Mouse (Mus musculus) hindbrain, embryonic 11.5 days (tissue): Measurements from ENCODE around the gene Kif27. TPM values are rescaled to one million over a fixed set of nuclear protein-coding genes. Genes with fewer than 3 reads are reported as not detected.

Experiments
- ATAC-seq: fragments of 200-750 bp; cut with Nextera tagmentation; 2 replicates; pipeline ENCODE4 v1.8.0; 2017; ENCODE audit warnings: mild to moderate bottlenecking, moderate TSS enrichment, moderate library complexity; ENCODE audit not compliant: low FRiP score
- DNase-seq: peaks from one replicate; pipeline ENCODE4 v3.0.0-alpha.2; 2015; ENCODE audit warnings: low spot score
- H3K27ac ChIP-seq: fragments of 300-500 bp; sonication (generic); 2 replicates; pipeline ENCODE4 v1.5.1; 2014; ENCODE audit warnings: mild to moderate bottlenecking, low read depth, low read length
- H3K27me3 ChIP-seq: fragments of 300-500 bp; sonication (generic); 2 replicates; pipeline ENCODE4 v1.6.1; 2014; ENCODE audit warnings: mild to moderate bottlenecking, low read length, moderate library complexity, mixed read lengths; ENCODE audit not compliant: control insufficient read depth, insufficient read depth
- H3K36me3 ChIP-seq: fragments of 300-500 bp; sonication (generic); 2 replicates; pipeline ENCODE4 v1.6.1; 2014; ENCODE audit warnings: mild to moderate bottlenecking, low read length, moderate library complexity, mixed read lengths; ENCODE audit not compliant: control insufficient read depth, insufficient read depth
- H3K4me1 ChIP-seq: fragments of 300-500 bp; sonication (generic); replicated peaks from 2 replicates; pipeline ENCODE4 v1.6.1; 2014; ENCODE audit warnings: low read length, mixed read lengths; ENCODE audit not compliant: control insufficient read depth, insufficient read depth
- H3K4me2 ChIP-seq: fragments of 300-500 bp; sonication (generic); replicated peaks from 2 replicates; pipeline ENCODE4 v1.6.1; 2014; ENCODE audit warnings: mild to moderate bottlenecking, low read depth, low read length
- H3K4me3 ChIP-seq: fragments of 300-500 bp; sonication (generic); 2 replicates; pipeline ENCODE4 v1.5.1; 2014; ENCODE audit warnings: low read depth, low read length
- H3K9ac ChIP-seq: fragments of 300-500 bp; sonication (generic); 2 replicates; pipeline ENCODE4 v1.6.1; 2014; ENCODE audit warnings: low read depth, low read length
- H3K9me3 ChIP-seq: fragments of 300-500 bp; sonication (generic); 2 replicates; pipeline ENCODE4 v1.6.1; 2016; ENCODE audit warnings: low read length; ENCODE audit not compliant: control insufficient read depth
- WGBS: fragments of 180-500 bp; shearing (Covaris S2); extraction: QIAGEN DNeasy Blood & Tissue Kit; methylation state at CpG from one replicate; pipeline ENCODE4 v1.1.7; 2014; 5-methylcytosine and 5-hydroxymethylcytosine counted together
- polyA plus RNA-seq: library from polyadenylated mRNA; unstranded; fragments of >200 nt; fragmentation: Nextera tagmentation; extraction: Ambion mirVana; gene quantifications from 2 replicates; pipeline ENCODE4 v1.2.1, GENCODE M21; 2014

Kif27 gene
- polyA plus RNA-seq, 1 experiment from 2014 or later, result 2.5 TPM

DNA sequence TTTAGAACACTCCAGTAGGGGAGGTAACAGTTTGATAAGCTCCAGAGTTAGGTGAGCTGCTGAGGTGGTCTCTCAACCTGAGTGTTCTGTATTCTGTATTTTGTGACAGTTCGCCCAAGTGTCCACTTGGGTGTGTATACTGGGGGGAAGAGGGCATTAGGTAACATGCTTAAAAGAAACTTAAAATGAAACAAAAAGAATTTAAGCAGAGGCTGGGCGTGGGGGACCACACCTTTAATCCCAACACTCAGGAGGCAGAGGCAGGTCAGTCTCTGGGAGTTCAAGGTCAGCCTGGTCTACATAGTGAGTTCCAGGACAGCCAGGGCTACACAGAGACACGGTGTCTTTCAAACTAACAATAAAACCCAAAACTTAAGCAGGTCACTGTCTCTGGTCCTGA, 78.4 kb downstream of the Kif27 start:
- H3K27ac ChIP-seq, result no peak overlapping the region
- WGBS, result 92% methylated on average over 3 of the region's 3 CpGs

GRCm38 (mm10) chr13:58276256-58276655, 82.7 kb downstream of the Kif27 start:
- Histone ChIP-seq H3K4me3 (no peak overlapping the region), H3K9me3 (no peaks in the 10 kb centered on the region), H3K27me3 (no peaks in the 10 kb centered on the region), H3K9ac (no peak overlapping the region), H3K4me1 (no peaks in the 10 kb centered on the region), H3K4me2 (no peak overlapping the region), H3K27ac (no peak overlapping the region), H3K36me3 (no peaks in the 10 kb centered on the region)
- WGBS, result 60% methylated on average over 10 of the region's 10 CpGs
- ATAC-seq (no peak), DNase-seq (no peak)

More for the DNA sequence above, 78.4 kb downstream of the Kif27 start:
- no peak for ATAC-seq
- Histone ChIP-seq H3K27me3 (no peaks in the 10 kb centered on the region), H3K9ac (no peak overlapping the region), H3K4me3 (no peak overlapping the region), H3K9me3 (no peaks in the 10 kb centered on the region), H3K36me3 (no peaks in the 10 kb centered on the region), H3K4me2 (no peak overlapping the region), H3K4me1 (no peaks in the 10 kb centered on the region)
- no peak for DNase-seq

DNA sequence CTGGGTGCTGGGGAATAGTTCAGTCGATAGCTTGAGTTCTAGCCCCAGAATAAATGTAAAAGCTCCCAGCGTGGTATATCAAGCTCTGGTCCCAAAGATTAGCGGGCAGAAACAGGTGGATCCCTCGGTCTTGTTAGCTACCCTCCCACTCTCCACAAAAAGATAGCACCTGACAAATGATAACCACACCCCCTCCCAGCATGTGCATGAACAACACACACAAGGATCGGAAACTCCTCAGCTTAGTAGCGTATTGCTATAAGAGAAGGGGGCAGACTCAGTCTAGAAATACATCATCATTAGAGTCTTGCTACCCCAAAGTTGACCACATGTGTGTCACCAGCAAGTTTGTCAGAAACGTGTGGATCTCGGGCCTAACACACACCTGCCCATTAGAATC, 83.3 kb downstream of the Kif27 start, which contains the start of gene Gkap1:
Gkap1 (minus strand) TSS at position 101 of the 400 bp plus-strand sequence.
- H3K27me3 ChIP-seq, result no peaks in the 10 kb centered on the region
- H3K4me2 ChIP-seq, result peak within 1 kb of the TSS; percentile 80
- 71% methylated on average over 8 of the region's 8 CpGs for WGBS
- H3K4me3 ChIP-seq, result peak within 1 kb of the TSS; percentile 79
- H3K9me3 ChIP-seq, result no peaks in the 10 kb centered on the region
- no peak for DNase-seq
- H3K27ac ChIP-seq, result peak within 1 kb of the TSS; percentile 83
- no peak for ATAC-seq
- no peaks in the 10 kb centered on the region for H3K36me3 ChIP-seq
- H3K4me1 ChIP-seq, result no peaks in the 10 kb centered on the region
- peak within 1 kb of the TSS; percentile 89 for H3K9ac ChIP-seq

- no peak overlapping the region for H3K27ac ChIP-seq
- DNase-seq, result no peak
Observed at GRCm38 (mm10) chr13:58275076-58275475, 83.8 kb downstream of the Kif27 start.

DNA sequence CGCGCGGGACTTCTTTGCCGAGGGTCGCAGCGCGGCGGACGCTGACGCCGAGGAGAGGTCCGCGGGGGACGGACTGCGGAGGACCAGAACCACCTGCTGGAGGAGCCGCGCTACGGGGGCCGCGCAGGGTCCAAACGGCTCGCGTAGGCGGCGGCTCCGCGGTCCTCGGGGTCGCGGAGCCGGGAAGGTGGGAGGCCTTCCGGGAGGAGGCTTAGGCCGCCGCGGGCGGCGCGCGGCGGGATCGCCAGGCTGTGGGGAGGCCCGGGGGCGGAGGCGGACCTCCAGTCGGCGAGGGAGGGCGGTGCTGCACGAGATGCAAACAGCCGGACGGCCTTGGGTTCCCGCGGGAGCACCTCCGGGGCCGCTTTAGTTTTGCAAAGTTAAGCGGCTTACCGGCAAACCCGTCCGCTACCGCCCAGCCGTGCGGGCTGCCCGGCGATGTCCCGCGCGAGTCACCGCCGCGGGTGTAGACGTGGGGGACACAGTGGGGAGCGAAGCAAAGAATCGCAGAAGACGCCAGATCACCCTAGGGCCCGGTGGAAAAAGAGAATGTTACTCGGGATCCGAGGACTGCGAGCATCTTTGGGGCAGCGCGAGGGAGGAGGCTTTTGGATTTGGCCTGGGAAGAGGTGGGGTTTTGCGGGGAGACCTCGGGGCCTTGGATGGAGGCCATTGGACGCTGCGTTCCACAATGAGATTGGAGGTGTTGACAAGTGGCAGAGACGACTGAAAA, 84.5 kb downstream of the Kif27 start:
- Histone ChIP-seq H3K36me3 (no peaks in the 10 kb centered on the region), H3K4me3 (peak overlapping the region; percentile 79), H3K4me2 (peak overlapping the region; percentile 80), H3K9me3 (no peaks in the 10 kb centered on the region), H3K27ac (peak overlapping the region; percentile 83), H3K9ac (peak overlapping the region; percentile 89), H3K27me3 (no peaks in the 10 kb centered on the region), H3K4me1 (no peaks in the 10 kb centered on the region)
- WGBS, result under 1% methylated on average over 77 of the region's 84 CpGs
- ATAC-seq (peak; percentile 90), DNase-seq (peak; percentile 86)

More at GRCm38 (mm10) chr13:58275076-58275475, 83.8 kb downstream of the Kif27 start:
- peak overlapping the region; percentile 79 for H3K4me3 ChIP-seq
- WGBS, result 25% methylated on average over 9 of the region's 9 CpGs
- peak overlapping the region; percentile 80 for H3K4me2 ChIP-seq
- H3K27me3 ChIP-seq, result no peaks in the 10 kb centered on the region
- H3K9ac ChIP-seq, result peak overlapping the region; percentile 89; the same call in 1 of the 2 replicates
- H3K4me1 ChIP-seq, result no peaks in the 10 kb centered on the region
- no peak for ATAC-seq
- no peaks in the 10 kb centered on the region for H3K9me3 ChIP-seq
- no peaks in the 10 kb centered on the region for H3K36me3 ChIP-seq

DNA sequence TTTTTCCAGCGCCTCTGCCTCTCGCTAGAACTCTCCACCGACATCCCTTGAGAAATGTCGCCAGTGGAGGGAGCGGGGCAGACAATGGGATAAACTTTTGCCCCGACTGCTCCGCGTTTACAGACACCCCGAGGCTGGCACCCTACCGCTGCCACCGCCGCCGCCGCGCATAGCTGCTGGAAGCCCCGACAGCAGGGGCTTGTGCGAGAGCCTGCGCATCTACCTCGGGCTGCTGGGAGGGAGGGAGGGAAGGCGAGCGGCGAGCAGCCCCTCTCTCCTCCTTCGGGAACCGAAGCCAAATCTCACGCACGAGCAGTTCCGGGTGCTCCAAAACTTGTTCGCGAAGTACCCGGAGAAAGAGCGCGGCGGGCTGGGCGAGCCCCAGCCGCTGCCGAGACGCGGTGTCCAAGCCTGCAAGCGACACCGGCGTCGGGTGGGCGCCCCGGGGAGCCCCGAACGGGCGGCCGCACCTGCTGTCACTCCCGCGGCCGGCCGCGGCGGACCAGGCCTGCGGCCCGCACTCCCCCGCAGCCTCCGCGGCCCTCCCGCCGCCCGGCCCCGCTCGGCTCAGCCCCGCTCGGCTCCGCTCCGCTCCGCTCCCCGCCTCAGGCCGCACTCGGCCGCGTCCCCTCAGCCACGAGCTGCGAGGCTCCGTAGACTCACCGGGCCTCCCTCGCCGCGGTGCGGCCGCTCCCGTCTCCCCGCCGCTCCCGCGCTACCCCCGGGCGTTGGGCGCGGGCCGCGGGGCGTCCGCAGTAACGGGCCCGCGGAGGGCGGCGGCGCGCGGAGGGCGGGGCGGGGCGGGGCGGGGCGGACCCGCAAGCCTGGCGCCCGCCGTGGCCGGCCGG, 85.3 kb downstream of the Kif27 start:
- peak; percentile 78 for ATAC-seq
- peak; percentile 69 for DNase-seq
- under 1% methylated on average over 65 of the region's 115 CpGs for WGBS
- no peaks in the 10 kb centered on the region for H3K36me3 ChIP-seq
- H3K27ac ChIP-seq, result peak overlapping the region; percentile 83
- H3K4me3 ChIP-seq, result peak overlapping the region; percentile 79
- peak overlapping the region; percentile 89 for H3K9ac ChIP-seq
- peak overlapping the region; percentile 80 for H3K4me2 ChIP-seq
- H3K27me3 ChIP-seq, result no peaks in the 10 kb centered on the region
- no peaks in the 10 kb centered on the region for H3K9me3 ChIP-seq
- no peaks in the 10 kb centered on the region for H3K4me1 ChIP-seq

GRCm38 (mm10) chr13:58266864-58267263, 92.1 kb downstream of the Kif27 start:
- Histone ChIP-seq H3K27me3 (no peaks in the 10 kb centered on the region), H3K27ac (no peak overlapping the region), H3K4me3 (no peak overlapping the region), H3K4me2 (no peak overlapping the region), H3K9me3 (no peaks in the 10 kb centered on the region), H3K36me3 (no peaks in the 10 kb centered on the region), H3K9ac (no peak overlapping the region), H3K4me1 (no peaks in the 10 kb centered on the region)
- ATAC-seq, result no peak
- 81% methylated on average over 3 of the region's 3 CpGs for WGBS
- no peak for DNase-seq

DNA sequence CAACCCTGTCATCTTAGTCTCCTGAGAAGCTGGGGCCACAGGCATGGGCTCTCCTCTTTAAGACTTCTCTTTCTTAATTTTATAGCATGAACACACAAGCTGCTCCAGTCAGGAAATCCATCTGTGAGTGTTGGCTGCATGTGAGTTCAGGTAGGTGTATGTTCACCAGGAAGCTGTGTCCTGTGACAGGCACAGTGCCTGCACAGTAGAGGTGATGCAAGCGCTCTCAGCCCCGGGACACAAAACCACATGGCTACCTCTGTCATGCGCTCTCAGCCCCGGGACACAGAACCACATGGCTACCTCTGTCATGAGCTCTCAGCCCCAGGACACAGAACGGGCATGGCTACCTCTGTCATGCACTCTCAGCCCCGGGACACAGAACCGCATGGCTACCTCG, 95.4 kb downstream of the Kif27 start:
- no peak overlapping the region for H3K4me2 ChIP-seq
- no peaks in the 10 kb centered on the region for H3K36me3 ChIP-seq
- DNase-seq (no peak), ATAC-seq (no peak)
- H3K4me1 ChIP-seq, result no peaks in the 10 kb centered on the region
- H3K4me3 ChIP-seq, result no peak overlapping the region
- H3K27me3 ChIP-seq, result no peaks in the 10 kb centered on the region
- no peak overlapping the region for H3K9ac ChIP-seq
- WGBS, result 89% methylated on average over 8 of the region's 8 CpGs
- no peak overlapping the region for H3K27ac ChIP-seq
- H3K9me3 ChIP-seq, result no peaks in the 10 kb centered on the region
